Mouse (Mus musculus): ENCODE measurements around the gene Olfm3.
A peak's percentile ranks its signal among the peaks of the same experiment; 100 is the strongest.

Gene Olfm3

DNA sequence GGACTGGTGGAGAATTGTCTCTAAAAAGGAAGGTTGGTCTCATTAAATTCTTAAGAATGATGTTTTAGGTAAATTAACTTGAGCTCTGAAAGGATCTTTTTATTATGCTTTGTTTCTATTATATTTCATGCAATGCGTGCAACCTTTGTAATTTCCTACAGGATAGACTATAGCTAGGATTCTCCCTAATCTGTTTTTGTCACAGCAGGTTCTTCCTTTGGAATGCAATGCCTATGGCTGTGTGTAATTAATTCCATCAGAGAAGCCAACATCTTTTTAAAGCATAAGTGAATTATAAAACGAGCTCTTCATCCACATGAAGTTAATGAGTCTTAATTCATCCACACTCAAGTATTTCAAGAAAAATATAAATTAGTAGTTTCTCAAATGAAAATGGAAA is 177.5 kb downstream of the Olfm3 start:
- no peak for DNase-seq

DNA sequence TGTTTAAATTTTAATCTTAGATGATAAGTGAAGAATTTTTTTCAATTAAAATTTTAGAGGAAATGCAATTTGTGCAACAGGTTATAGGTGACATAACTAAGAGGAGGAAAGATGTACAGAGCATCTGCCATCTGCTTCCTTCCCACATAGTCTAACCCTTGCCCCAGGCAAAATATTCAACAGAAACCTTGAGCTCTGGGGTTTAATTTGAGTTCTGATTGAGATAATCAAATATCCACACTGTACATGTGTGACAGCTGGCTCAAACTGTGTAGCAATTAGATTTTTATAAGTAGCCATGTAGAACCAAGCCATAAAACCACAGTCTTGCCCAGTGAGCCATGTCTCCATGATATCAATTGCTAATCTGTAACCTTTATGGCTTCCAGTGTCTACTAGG is 179.1 kb downstream of the Olfm3 start:
- DNase-seq, result no peak

DNA sequence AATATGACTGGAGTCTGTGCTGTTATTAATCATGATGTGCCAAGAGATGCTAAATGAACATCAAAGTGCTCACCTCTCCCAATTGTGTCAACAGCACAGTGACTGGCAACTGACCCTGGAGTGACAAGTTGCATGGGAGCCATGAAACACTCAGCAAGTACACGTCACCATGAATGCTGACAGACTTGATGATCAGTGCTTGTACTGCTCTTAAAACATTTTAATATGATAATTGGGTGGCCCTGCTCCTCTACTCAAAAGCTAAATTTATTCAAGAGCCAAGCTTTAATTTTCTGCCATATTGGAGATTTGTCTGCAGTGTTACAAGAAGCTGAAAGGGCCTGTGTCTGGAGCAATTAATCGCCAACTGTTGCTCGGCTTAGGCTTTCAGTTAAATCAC is 184.4 kb downstream of the Olfm3 start:
- DNase-seq, result no peak

DNA sequence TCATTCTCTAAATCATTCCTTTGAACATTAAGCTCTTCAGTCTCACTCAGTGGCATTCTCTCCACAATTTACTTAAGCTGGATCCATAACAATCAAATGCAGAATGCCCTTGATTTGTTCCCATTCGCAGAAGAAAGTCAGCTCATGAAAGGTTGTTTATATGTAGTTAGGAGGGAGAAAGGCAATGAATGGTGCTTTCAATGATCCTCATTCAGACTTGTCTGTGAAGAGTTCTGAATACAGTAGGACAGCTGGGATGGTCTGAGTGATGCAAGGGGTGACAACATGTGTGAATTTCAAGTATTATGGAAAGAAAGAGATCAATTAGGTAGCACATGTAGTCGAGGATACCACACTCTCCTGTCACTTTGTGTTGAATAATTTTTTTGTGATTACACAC is 186.8 kb downstream of the Olfm3 start:
- DNase-seq, result no peak

DNA sequence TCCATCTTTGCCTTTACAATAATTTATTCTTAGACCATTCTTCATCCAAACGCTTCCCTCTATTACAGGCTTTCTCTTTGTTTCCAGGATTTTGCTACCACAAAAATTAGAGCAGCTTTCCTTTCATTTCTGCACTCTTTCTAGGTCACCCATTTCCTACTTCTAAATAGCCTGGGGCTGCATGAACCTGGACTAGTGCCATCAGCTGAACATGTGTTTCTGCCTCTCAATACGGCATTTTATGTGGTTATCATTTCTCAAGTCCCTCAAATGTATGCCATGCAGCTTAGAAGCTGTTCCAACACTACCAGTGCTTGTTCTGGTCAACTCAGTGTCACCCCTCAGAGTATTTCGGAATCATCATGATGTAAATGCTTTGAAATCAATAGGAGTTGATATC is 191.6 kb downstream of the Olfm3 start:
- peak; percentile 20 for DNase-seq

DNA sequence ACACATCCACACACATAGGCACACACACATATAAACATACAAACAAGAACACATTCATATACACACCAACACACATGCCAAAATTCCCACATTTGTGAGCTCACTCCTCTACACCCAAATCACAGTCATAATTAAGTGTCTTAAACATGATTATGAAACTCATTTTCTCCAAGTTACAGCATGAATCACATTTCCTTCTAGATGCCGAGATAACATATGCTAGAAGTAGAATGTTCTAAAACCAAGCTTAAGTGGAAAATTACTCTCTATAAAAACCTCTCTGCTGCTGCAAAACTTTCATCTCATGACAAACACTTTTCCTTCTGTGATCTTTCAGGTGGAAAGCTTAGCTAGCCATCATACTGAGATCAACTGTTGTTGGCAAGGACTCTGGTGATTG is 195.7 kb downstream of the Olfm3 start:
- DNase-seq, result no peak

DNA sequence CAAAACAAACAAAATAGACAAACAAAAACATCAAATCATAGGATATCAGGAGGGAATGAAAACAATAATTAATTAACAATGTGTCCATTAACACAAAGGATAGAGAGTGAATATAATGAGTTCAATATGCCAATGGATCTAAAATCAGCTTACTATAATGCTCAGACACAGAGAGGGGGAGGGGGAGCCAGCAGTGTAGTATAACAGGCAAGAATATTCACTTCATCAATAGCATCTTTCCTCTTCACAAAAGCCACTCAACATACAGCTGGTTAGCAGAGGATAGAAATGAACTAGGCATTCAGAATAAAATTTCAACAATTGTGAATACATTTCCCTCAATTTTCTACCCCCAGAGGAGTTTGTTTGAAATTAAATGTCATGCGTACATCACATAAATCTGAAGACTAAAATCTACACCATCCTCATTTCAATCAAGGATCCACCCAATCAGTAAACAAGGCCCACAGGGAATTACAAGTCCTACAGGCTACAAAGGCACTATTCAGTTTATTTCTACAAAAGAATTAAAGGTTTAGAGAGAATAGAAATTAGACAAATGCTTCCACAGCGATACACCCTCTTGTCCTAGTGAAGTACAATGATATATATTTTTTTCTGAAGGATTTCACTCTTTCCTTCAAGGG is 200.4 kb downstream of the Olfm3 start:
- no peak for DNase-seq

DNA sequence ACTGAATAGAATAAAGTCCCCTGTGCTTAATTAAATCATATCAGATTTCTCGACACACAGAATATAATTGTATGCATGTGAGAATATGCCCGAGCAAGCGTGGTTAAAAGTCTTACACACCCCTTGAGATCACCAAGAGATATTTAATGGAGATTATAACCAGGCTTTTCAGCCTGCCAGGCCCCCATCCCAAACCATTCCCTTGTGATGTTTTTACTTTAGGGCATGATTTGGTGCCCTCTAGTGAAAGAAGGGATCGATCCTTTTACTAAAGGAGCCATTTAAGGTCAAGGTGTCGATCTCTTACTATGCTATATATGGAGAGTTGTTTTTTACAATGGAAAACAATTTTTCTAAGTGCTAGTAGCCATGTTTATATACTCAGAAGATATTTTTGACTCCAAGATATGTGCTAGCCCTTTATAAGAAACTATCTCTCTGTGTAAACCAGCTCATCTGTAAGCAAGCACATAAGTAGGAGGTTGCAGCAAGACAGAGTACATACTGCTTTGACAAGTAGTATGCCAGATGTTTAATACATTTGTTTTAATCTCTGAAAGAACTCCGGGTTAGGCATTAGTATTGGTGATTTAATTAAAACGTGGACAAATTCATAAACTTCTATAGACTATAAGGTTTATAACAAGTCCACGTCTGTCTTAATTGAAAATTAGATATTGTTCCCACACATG is 201.1 kb downstream of the Olfm3 start:
- no peak for DNase-seq

DNA sequence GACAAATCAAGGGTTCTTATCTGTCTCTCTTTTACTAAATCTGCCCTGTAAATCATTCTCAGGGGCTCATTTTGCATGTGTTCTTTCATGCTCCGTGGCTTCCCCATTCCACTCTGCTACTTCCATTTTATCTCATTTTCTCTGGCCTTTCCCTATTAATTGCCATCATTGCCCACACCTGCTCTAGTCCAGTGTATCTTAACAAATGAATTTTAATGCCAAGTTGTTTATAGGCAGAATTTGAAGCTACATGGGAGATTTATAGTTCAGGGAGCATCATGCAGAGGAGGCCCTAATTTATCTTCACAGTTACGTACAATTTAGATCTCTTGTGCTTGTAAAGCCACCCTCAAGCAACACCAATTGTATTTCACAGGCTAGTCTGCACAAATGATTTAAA is 241.8 kb downstream of the Olfm3 start:
- DNase-seq, result no peak

DNA sequence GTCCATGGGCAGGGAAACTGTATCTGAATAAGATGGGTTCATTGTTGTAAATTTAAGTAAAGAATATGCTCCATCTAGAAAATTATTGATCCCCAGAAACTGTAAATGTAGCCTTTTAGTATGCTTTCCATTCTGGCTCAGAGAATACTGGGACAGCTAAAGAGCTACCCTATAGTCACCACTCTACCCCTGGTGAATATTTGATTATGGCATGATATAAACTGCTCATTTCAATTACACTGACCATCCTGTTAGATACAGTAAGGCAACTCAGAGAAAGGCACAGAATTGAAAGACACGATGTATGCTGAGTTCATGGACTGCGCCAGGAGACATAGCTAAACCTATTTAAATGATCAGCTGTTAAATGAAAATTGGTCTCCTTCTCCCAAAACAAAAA is 242.4 kb downstream of the Olfm3 start:
- DNase-seq, result no peak

DNA sequence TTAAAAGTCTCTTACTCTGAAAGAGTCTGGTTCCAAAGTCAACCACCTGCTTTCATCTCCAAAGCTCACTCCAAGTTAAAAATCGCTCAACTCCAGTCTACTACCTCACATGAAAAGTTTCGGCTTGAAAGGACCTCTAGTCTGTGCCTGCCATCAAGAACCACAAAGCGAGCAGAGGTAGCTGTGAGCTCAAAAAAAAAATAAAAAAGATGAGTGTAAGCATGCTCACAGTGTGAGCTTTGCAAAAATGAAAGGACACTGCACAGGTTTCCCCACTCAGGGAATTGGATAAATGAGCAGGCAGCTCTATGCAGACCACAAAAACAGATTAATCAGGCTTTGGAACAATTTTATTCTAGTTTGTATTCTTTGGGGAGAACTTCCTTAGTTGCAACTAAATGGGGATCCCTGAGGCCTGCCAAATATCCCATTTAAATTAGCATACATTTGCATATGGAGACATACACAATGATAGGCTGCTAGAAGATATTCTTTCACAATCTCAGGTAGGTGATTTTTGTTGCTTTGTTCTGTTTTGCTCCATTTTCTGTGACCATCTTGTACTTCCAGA is 255.1 kb downstream of the Olfm3 start:
- no peak for DNase-seq

DNA sequence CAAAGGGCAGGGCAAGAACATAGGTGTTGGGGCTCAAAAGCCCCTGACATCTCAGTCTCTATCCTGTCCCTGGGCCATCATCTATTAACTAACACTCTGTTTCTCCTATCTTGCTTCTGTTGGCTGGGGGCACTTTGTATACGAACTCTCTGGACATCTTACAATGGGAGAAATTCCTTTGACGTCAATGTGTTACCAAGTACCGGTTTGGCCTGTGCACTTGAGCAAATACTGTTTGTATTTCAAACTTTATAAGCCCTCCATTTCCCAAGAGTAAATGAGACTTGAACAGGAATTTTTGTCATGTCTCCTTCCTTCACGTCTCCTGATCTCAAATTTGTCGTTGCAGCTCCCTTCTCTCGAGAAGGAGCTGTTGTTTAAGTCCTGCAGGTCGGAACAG is 270.7 kb downstream of the Olfm3 start:
- no peak for DNase-seq

Data from right cerebral cortex, adult 18-20 months (tissue).